Mouse (Mus musculus) layer of hippocampus, adult 11-12 months (tissue): ENCODE data around the gene Iqschfp.

Experiments used
- DNase-seq: peaks from one replicate; pipeline ENCODE4 v3.0.0; 2022; ENCODE audit warnings: low spot score

Iqschfp gene

DNA sequence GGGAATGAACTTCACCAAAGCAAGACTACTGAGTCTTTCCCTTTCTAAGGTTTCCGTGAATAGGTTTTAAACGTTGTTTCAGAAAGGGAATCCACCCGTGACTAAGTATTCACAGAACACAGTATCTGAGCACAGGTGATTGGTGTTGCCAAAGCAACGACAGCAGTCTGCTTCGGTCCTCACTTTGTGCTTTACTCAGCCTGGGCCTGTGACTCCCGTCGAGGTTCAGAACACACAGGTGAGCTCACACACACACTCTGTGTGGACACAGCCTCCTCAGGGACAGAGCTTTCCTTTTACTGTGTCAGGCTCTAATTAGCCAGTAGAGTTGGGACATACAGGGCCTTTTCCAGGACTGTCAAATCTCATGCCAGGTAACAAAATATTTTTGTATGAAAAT, 542.4 kb downstream of the Iqschfp start:
- DNase-seq, result no peak

DNA sequence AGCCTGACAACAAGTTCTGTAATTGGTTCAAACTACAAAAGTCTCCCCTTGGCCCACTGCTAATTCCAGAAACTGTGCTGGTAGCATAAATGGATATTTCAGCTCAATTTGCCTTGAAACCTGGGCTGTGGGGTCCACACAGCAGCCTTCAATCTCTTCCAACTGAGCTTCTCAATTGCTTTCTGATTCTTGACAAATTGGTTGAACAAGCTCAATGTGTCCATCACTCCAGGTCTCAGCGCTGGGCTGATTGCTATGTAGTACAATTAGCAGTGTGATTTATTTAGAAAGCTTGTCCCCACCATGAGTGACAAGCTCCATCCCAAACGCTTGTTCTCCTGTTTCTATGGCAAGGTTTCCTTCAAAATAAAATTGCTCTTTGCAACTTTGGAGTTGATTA, 542.9 kb downstream of the Iqschfp start:
- no peak for DNase-seq

DNA sequence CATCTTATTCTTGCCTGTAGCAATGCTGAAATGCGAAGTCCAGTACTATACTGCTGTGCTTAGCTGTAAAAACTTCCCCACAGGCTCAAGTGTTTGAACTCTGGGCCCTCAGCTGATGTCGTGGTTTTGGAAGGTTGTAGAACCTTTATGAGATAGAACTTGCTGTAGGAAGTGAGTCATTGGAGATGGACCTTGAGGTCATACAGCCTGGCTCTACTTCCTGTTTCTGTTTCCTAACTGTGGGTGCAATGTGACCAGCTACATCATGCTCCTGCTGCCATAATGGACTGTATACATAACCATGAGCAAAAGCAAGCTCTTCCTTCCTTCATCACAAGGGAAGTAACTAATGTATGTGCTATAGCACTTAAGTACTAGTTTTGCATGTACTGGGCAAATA, 556.4 kb downstream of the Iqschfp start:
- DNase-seq, result no peak

DNA sequence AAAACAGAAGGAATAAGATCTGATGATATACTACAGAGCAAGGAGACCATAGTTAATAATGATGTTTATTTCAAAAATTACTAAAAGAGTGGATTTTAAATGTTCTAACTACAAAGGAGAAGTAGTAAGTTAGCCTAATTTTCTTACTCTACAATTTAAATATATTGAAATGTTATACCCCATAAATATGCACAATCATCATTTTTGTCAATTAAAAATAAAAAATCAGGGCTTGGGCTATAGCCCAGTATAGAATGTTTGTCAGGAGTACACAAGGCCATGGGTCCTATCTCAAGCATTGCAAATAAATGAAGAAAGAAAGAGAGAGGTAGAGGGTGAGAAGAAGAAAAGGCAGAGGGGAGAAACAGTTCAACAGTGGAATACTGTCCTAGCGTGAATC, 559.6 kb downstream of the Iqschfp start:
- DNase-seq, result no peak

DNA sequence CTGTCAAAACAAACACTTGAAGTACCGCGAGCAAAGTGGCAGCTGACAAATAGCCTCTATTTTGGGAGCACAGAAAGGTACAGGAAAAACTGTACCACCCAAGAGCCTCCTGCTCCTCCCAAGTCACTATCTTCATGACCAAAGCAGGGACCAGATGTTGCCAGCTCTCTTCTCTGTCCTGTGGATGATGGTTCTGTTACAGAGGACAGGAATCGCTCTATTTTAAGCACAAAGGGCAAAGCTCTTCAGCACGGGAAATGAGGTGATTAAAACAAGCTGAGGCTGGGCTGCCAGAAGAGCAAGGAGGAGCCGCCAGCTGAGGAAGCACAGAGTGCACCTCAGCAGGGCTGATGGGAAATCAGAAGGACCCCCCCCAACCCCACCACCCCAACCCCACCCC, 561.2 kb downstream of the Iqschfp start:
- DNase-seq, result no peak

DNA sequence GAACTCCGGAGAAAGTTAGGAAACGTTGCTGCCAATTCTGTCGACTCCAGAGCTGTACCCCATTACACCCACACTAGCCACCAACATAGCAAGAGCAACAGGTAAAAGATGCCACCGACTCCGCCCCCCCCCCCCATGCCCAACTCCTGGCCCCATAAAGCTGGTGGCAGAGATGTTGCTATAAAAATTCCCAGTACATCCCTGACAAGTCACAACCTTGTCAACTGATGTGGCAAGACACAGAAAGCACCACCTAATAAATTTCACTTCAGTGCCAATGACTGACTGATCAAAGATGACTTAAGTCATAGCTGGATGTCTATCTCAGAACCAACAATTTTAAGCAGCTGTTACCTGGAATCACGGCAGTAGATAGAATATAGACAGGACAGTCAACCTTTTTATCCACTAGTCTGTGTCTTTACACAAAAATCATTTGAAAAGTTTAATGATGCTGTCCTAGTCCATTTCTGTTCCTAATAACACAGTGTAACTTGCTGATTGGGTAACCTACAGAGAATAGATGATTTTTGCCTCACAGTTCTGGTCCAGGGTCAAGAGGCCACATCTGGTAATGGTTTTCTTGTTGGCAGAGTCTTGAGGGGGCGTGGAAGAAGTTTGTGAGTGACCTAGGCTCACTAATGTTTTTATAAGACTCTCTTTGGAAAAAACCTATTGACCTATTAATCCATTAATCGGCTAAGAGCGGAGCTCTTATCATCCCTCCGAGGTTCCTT, 561.9 kb downstream of the Iqschfp start:
- no peak for DNase-seq

DNA sequence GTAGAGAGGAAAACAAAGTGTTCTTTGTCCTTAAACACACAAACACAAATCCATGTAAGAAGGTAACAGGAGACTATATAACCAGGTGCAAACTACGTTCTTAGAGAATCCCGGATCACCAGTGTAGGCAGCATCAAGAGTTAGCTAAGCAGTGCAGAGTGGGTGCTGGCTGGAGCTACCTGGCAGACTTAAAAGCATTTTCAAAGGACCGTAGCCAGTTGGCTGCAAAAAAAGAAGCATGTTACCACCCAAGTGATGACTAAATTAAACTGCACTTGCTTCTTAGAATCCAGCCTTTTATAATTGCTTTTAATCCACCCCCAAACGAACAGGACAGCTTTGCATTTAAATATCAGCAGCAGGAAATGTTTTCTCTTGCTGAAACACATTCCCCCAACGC, 574.6 kb downstream of the Iqschfp start:
- DNase-seq, result peak; percentile 59

DNA sequence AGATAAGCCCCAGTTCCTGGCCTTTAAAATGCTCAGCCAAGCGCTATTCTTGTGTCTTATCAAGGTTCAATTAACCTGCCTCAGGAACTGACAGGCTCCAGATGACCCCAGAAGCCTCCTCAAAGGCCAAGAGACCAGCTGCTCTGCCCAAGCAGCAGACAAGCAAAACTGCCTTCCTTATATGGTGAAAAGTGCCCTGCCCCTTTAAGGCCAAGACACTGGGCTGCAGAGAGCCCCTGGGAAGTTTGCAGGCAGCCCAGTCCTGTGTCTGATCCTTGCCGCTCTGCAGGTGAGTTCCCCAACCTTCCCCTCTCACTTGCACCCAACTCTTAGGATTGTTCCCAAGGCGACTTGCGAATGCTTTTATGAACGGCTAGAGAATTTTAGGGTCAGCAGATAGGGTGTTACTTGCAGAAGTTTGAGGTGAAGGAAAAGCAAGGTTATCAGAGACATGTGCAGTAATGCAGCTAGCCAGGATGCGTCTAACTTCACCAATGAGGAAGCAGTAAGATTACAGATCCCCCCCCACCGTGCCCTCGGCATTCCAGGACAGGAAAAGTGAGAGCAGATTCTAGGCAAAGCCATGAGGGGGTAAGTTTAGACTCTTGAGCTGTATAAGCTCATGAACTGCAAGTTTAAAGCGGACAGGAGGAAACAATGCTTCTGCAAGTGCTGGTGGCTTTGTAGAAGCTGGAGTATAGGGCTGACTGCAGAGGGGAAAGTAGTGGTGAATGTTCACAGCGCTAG, 576.1 kb downstream of the Iqschfp start:
- no peak for DNase-seq

DNA sequence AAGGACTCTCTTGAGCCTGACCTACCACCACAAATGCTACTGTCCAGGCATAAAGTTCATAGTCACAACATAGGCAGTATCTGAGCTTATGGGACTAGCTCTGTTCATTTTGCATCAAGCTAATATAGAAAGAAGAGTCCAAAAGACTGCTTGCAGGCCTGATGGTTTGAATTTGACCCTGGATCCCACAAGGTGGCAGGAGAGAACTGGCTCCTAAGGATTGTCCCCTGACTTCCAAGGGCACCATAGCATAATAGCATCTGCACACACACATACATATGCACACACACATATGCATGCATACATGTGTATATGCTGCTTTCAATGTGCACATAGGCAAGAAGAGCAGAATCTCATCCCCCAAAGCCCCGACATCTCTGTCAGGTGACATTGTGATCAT, 577.6 kb downstream of the Iqschfp start:
- DNase-seq, result no peak

DNA sequence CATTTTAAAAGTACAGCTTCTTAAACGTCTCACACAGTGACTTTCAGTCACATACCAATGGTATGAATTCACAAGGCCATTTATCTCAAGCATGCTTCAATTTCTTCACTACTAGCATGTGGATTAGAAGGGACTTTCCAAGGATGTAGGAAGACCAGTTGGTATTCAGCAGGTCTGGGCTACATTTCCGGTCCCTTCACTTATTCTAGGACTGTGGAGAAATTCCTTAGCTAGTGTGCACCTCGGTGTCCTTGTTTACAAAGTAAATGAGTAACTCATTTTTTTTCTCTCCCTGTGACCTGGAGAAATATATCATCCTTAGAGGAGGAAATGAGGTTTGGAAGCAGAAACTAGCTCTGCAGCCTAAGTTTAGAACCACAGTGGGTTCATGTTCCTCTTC, 578.0 kb downstream of the Iqschfp start:
- no peak for DNase-seq

DNA sequence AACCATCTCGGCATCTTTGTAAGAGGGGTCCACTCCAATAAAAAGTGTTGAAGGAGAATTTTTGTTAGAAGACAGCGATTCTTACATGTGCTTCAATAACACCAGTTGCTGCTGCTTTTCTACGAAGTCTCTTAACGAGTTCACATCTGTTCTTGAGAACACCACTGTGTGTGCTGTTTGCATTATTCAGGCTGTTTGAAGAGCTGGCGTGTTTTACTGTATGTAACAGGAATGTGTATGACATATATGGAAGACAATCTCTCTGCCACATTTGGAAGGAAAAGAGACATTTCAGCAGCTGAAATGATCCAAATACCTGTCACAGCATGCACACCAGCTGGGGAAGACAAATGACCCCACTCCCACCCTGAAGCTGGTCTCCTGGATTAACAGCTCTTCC, 578.6 kb downstream of the Iqschfp start:
- DNase-seq, result no peak

DNA sequence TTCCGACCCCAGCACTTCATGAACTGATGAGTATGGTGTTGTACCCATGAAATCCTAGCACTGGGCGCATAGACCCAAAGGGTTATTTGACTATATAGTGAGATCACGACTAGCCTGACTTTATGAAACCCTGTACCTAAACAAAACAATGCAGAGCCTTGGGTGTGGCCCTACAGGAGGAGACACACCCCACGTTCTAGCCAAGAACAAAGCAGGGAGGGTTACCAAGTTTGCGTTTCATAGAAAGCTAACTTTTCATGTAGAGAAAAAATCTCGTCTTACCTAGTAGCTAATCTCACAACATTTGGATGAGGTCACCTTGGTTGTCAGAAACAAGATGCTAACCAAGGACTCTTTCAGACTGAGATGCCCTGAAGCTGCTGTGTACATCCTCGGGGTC, 584.3 kb downstream of the Iqschfp start:
- DNase-seq, result no peak

DNA sequence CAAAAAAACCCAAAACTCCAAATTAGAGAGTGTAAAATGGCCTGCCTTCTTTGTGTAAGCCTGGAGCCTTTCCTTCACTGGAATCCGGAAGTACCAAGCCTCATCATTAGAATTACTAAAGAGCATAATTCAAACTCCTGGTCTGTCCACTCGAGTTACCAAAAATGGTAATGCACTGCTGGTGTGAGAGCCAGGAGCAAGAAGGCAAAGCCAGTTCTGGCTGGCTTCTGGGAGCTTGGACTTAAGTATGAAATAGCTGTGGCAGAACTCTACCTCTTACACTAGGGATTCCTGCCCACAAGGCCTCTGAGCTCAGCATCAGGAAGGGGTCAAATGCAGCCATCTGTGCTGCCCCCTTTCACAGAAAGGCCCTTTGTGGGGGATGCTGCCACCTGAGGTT, 585.4 kb downstream of the Iqschfp start:
- no peak for DNase-seq

DNA sequence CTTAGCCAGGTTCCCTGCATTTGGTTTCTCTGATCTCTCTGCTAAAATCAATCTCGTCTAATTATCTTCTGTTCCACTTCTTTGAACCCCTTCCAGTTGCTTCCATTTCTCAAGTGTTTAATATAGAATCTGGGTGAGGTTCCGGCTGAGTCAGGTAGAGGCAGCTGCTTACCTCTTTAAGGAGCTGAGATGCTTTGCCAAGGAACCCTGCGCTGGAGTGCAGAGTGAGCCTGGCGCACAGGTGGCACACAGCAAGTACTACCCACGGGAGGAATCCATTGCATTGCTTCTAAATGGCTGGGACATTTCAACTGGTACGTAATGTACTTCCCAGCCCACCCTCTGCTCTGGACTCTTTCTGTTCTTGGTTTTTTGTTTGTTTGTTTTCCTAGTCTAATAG, 587.2 kb downstream of the Iqschfp start:
- peak; percentile 38 for DNase-seq

DNA sequence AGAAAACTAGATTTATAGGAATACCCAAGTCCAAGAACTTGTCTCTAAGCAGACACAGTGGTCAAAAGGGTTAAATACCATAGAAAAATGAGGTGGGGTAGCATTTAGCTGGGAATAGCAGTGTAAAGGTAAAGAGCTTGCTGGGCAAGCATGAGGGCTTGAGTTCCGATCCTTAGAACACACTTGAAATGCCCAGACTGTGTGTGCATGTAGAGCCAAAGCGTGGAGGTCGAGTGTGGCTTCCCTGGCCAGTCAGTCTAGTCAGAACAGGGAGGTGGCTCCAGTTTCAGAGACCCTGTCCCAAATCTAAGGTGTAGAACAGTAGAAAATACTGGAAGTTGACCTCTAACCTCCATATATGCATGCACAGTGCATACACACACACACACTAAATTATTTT, 591.5 kb downstream of the Iqschfp start:
- DNase-seq, result no peak

DNA sequence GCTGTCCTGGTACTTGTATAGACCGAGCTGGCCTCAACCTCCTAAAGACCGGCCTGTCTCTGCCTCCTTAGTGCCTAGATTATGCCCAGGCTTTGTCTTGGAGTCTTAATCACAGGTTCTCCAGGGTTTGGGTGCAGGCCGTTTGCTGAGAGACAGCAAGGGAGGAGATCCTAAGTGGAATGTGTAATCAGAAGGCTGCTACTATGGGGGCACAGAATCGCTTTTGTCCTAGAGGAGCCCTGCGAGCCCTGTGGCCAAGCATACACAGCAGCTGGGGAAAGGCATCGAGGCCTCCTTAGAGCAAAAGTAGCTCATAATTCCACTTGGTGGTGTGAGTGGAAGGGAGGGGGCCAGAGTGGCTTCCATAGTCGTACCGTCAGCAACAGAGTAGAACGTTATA, 592.0 kb downstream of the Iqschfp start:
- DNase-seq, result no peak

DNA sequence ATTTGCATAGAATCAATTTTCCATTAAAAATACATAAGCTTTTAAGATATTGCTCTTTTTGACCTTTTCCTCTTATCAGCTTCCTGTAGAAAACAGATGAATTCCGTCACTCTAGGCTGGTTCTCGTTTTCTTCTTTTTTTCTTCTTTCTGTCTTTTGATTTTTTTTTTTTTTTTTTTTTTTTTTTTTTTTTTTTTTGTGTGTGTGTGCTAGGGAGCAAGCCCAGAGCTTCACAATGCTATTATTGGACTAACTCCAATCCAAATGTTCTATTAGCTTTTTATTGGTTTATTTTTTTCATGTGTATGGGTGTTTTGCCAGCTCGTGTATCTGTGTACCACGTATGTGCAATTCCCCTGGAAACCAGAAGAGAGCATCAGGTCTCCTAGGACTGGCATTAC, 592.5 kb downstream of the Iqschfp start:
- DNase-seq, result no peak

DNA sequence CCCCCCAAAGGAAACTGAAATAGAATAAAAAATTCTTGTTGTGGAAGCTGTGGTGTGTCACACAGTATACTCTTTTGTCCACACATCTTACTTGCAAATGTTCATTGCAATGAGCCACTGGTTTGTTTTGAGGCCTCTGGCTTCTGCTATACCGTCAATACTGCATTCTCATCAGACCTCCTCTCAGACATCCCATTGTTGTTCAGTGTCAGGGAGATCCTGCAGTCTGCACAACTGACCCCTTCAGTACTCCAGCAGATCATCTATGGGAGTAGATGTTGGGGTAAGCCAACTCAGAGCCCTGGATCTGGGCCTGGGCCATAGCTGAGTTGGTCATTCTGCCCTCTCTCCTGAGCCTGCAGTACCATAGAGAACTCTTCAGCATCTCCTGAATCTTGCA, 595.6 kb downstream of the Iqschfp start:
- DNase-seq, result peak; percentile 26

DNA sequence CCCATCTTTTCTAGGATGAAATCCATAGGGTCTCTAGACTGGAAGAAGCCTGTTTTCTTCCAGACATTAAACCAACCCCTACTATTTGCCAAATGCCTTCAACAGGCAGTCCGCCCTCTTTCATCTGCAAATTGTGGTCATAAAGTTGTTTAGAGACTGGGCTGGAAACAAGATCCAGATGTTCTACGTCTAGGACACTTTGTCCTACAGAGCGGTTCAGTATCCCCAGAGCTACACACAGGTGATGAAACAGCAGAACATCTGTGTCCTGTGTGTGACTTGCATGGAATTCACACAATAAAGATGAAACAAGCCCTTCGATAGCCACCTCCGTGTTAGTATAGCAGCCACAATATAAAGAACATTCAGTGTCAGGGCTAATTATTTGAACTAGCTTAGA, 596.3 kb downstream of the Iqschfp start:
- no peak for DNase-seq

DNA sequence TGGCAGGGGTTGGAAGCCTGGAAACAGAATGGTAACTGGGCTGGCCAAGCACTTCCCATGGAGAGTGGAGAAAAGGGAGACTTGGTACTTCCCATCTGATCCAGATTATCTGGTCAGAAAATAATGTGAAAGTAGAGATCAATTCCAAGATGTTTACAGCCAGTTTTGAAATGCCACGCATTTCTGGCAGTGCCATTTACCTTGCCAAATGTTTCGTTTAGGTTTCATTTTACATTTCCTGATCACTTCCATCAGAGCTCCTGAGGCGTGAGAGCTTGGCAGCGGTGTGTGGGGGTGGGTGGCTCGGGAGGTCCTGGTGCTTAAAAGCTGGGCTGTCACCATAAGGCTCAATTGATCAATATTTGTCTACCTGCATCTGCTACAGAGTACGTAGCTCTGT, 599.5 kb downstream of the Iqschfp start:
- DNase-seq, result no peak

DNA sequence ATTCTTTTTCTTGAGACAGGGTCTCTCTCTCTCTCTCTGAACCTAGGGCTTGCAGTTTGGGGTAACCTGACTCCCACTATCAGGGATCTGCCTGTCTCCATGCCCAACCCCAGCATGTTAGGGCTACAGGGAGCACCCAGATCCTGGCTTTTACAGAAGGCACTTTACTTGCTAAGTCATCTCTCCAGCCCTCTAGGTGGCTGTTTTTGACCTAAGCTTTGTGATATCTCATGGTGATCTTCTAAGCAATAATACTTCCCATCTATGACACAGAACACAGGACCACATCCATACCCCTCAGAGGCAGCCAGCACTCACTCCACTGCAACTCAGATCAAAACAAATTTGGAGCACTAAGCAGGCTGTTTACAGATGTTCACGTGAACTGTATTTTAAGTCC, 600.0 kb downstream of the Iqschfp start:
- DNase-seq, result no peak

DNA sequence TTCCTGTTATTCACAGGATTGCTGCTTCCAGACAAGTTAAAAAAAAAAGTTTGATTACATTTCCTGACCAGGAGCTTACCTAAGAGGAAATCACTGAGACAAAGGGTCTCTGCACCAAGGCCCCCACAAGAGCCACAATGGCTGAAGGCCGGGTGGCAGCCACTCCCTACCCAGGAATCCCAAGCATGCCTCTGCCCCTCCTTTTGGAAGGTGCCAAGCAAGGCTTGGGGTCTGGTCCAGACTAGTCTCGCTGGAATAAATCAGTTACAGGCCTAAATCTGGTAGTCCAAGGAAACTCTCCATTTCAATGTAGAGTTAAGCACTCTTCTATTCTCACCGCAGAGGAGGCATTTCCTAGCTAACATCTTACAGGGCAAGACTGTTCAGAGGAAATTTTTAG, 600.5 kb downstream of the Iqschfp start:
- DNase-seq, result no peak

DNA sequence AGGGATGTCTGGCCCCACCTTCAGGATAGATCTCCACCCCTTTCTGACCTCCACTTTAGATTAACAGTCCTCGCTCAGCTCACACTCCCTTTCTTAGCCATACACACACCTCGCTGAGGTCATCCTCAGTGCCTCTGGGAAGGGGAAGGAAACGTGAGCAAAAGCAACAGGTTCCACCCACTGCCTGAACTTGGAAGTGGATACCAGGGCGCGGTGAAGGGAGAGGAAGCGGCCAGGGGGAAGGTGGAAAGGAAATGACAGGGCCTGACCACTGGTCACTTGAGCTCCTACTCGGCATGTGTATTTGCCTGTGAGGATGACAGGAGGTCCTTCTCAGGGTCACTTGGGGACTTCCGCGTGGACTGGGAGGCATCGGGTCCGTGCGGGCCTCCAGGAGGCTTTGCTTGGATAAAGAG, 601.1 kb downstream of the Iqschfp start:
- DNase-seq, result no peak
